Mouse (Mus musculus): Measurements from ENCODE around the gene Rarres1. TPM values are rescaled to one million over a fixed set of nuclear protein-coding genes. Genes with fewer than 3 reads are reported as not detected.

The Rarres1 gene
- polyA plus RNA-seq, 1 experiment from 2014 or later: 3.4 TPM

- H3K9me3 ChIP-seq (replicated peaks): no peaks in the 10 kb centered on the region
- no peak for ATAC-seq (replicated peaks; ENCODE audit: low FRiP score)
- H3K36me3 ChIP-seq: no peaks in the 10 kb centered on the region
- H3K4me3 ChIP-seq (replicated peaks): no peak overlapping the region
- H3K4me2 ChIP-seq: no peak overlapping the region
- WGBS: 82% methylated on average over 8 of the region's 8 CpGs
- no peaks in the 10 kb centered on the region for H3K4me1 ChIP-seq
- no peak overlapping the region for H3K27ac ChIP-seq
- H3K27me3 ChIP-seq: no peaks in the 10 kb centered on the region
- H3K9ac ChIP-seq: no peak overlapping the region
Measured at GRCm38 (mm10) chr3:67492086-67492869, 23.0 kb downstream of the Rarres1 start.

- H3K9me3 ChIP-seq (replicated peaks): no peaks in the 10 kb centered on the region
- ATAC-seq (replicated peaks; ENCODE audit: low FRiP score): no peak
Measured at GRCm38 (mm10) chr3:67490156-67490555, 25.2 kb downstream of the Rarres1 start.

GRCm38 (mm10) chr3:67485233-67485632, 30.1 kb downstream of the Rarres1 start:
- no peaks in the 10 kb centered on the region for H3K9me3 ChIP-seq (replicated peaks)
- 77% methylated on average over 2 of the region's 2 CpGs for WGBS
- H3K4me2 ChIP-seq: no peak overlapping the region
- no peak overlapping the region for H3K9ac ChIP-seq
- H3K4me3 ChIP-seq (replicated peaks): no peak overlapping the region
- H3K4me1 ChIP-seq: no peaks in the 10 kb centered on the region
- H3K36me3 ChIP-seq: no peaks in the 10 kb centered on the region; the same call in 1 of the 2 replicates
- no peak overlapping the region for H3K27ac ChIP-seq
- no peak for ATAC-seq (replicated peaks; ENCODE audit: low FRiP score)
- no peaks in the 10 kb centered on the region for H3K27me3 ChIP-seq

More at GRCm38 (mm10) chr3:67490156-67490555, 25.2 kb downstream of the Rarres1 start:
- WGBS: 44% methylated on average over 4 of the region's 4 CpGs
- Histone ChIP-seq H3K36me3 (no peaks in the 10 kb centered on the region), H3K27ac (no peak overlapping the region), H3K9ac (0 out of 2 replicates have a peak overlapping the region, but pooled peaks have one; percentile 4), H3K4me2 (no peak overlapping the region), H3K4me1 (no peaks in the 10 kb centered on the region), H3K4me3 (replicated peaks) (no peak overlapping the region), H3K27me3 (no peaks in the 10 kb centered on the region)

- no peak overlapping the region for H3K4me2 ChIP-seq
- peaks cover 20% of the 10 kb centered on the region; the same call in 1 of the 2 replicates for H3K36me3 ChIP-seq
- no peak overlapping the region for H3K4me3 ChIP-seq (replicated peaks)
- H3K9ac ChIP-seq: no peak overlapping the region
- no peak overlapping the region for H3K27ac ChIP-seq
- ATAC-seq (replicated peaks; ENCODE audit: low FRiP score): no peak
- 87% methylated on average over 10 of the region's 10 CpGs for WGBS
- H3K27me3 ChIP-seq: no peaks in the 10 kb centered on the region
- no peaks in the 10 kb centered on the region for H3K9me3 ChIP-seq (replicated peaks)
- H3K4me1 ChIP-seq: no peaks in the 10 kb centered on the region
Measured at GRCm38 (mm10) chr3:67482400-67482799, 32.9 kb downstream of the Rarres1 start.

GRCm38 (mm10) chr3:67479806-67480205, 35.5 kb downstream of the Rarres1 start:
- Histone ChIP-seq H3K4me1 (no peaks in the 10 kb centered on the region), H3K27ac (no peak overlapping the region)
- whole genome bisulfite sequencing: 93% methylated on average over 11 of the region's 11 CpGs

GRCm38 (mm10) chr3:67473438-67473837, 41.9 kb downstream of the Rarres1 start:
- Histone ChIP-seq H3K4me3 (replicated peaks) (no peak overlapping the region), H3K4me2 (no peak overlapping the region), H3K9me3 (replicated peaks) (no peaks in the 10 kb centered on the region), H3K4me1 (no peaks in the 10 kb centered on the region), H3K36me3 (peaks cover 56% of the 10 kb centered on the region), H3K27ac (no peak overlapping the region), H3K9ac (no peak overlapping the region), H3K27me3 (no peaks in the 10 kb centered on the region)
- ATAC-seq (replicated peaks; ENCODE audit: low FRiP score): no peak
- WGBS: 94% methylated on average over 6 of the region's 6 CpGs

More at GRCm38 (mm10) chr3:67479806-67480205, 35.5 kb downstream of the Rarres1 start:
- Histone ChIP-seq H3K36me3 (peaks cover 41% of the 10 kb centered on the region), H3K9me3 (replicated peaks) (no peaks in the 10 kb centered on the region), H3K27me3 (no peaks in the 10 kb centered on the region), H3K9ac (no peak overlapping the region), H3K4me2 (no peak overlapping the region), H3K4me3 (replicated peaks) (no peak overlapping the region)
- ATAC-seq (replicated peaks; ENCODE audit: low FRiP score): no peak

- Histone ChIP-seq H3K4me3 (replicated peaks) (no peak overlapping the region), H3K36me3 (peaks cover 55% of the 10 kb centered on the region), H3K4me2 (no peak overlapping the region), H3K9ac (no peak overlapping the region), H3K9me3 (replicated peaks) (no peaks in the 10 kb centered on the region), H3K27me3 (no peaks in the 10 kb centered on the region), H3K4me1 (no peaks in the 10 kb centered on the region), H3K27ac (no peak overlapping the region)
- 84% methylated on average over 4 of the region's 4 CpGs for WGBS
- ATAC-seq (replicated peaks; ENCODE audit: low FRiP score): no peak
Measured at GRCm38 (mm10) chr3:67471408-67472127, 43.8 kb downstream of the Rarres1 start.

- no peak for ATAC-seq (replicated peaks; ENCODE audit: low FRiP score)
- no peak overlapping the region for H3K4me2 ChIP-seq
- 91% methylated on average over 2 of the region's 2 CpGs for WGBS
Measured at GRCm38 (mm10) chr3:67467281-67467680, 48.0 kb downstream of the Rarres1 start.

GRCm38 (mm10) chr3:67466576-67466975, 48.7 kb downstream of the Rarres1 start:
- peaks cover 14% of the 10 kb centered on the region for H3K4me1 ChIP-seq
- WGBS: 91% methylated on average over 5 of the region's 5 CpGs
- H3K27ac ChIP-seq: no peak overlapping the region
- no peak overlapping the region for H3K9ac ChIP-seq
- no peak overlapping the region for H3K4me2 ChIP-seq
- peaks cover 27% of the 10 kb centered on the region for H3K36me3 ChIP-seq
- H3K9me3 ChIP-seq (replicated peaks): no peaks in the 10 kb centered on the region
- H3K27me3 ChIP-seq: no peaks in the 10 kb centered on the region
- no peak overlapping the region for H3K4me3 ChIP-seq (replicated peaks)
- no peak for ATAC-seq (replicated peaks; ENCODE audit: low FRiP score)

More at GRCm38 (mm10) chr3:67467281-67467680, 48.0 kb downstream of the Rarres1 start:
- Histone ChIP-seq H3K4me1 (peaks cover 10% of the 10 kb centered on the region), H3K4me3 (replicated peaks) (no peak overlapping the region), H3K27ac (no peak overlapping the region), H3K9ac (no peak overlapping the region), H3K27me3 (no peaks in the 10 kb centered on the region), H3K36me3 (peaks cover 30% of the 10 kb centered on the region), H3K9me3 (replicated peaks) (no peaks in the 10 kb centered on the region)

GRCm38 (mm10) chr3:67463450-67464372, 51.6 kb downstream of the Rarres1 start, which contains the start of gene Lxn:
Lxn (minus strand) TSS chr3:67463926.
- no peaks in the 10 kb centered on the region for H3K9me3 ChIP-seq (replicated peaks)
- H3K4me2 ChIP-seq: peak within 1 kb of the TSS; percentile 86
- peak within 1 kb of the TSS; percentile 70 for H3K4me3 ChIP-seq (replicated peaks)
- under 1% methylated on average over 43 of the region's 43 CpGs for WGBS
- H3K4me1 ChIP-seq: peaks cover 14% of the 10 kb centered on the region
- H3K27ac ChIP-seq: peak within 1 kb of the TSS; percentile 89
- ATAC-seq (replicated peaks; ENCODE audit: low FRiP score): peak; percentile 96
- peaks cover 42% of the 10 kb centered on the region for H3K36me3 ChIP-seq
- peak within 1 kb of the TSS; percentile 70 for H3K9ac ChIP-seq
- H3K27me3 ChIP-seq: no peaks in the 10 kb centered on the region

- WGBS: 1% methylated on average over 12 of the region's 12 CpGs
- peak overlapping the region; percentile 86 for H3K4me2 ChIP-seq
- peaks cover 41% of the 10 kb centered on the region for H3K36me3 ChIP-seq
- 0 out of 2 replicates have a peak, but pooled peaks have one; percentile 44 for ATAC-seq (replicated peaks; ENCODE audit: low FRiP score)
- peak overlapping the region; percentile 89 for H3K27ac ChIP-seq
- H3K4me1 ChIP-seq: peaks cover 14% of the 10 kb centered on the region
- H3K4me3 ChIP-seq (replicated peaks): peak overlapping the region; percentile 70
- no peaks in the 10 kb centered on the region for H3K9me3 ChIP-seq (replicated peaks)
- H3K27me3 ChIP-seq: no peaks in the 10 kb centered on the region
- H3K9ac ChIP-seq: peak overlapping the region; percentile 70
Measured at GRCm38 (mm10) chr3:67463001-67463400, 52.3 kb downstream of the Rarres1 start.
